Mouse (Mus musculus) thymus, adult 2 months (tissue): ENCODE results near the gene Ankrd52. TPM values are rescaled to one million over a fixed set of nuclear protein-coding genes. Genes with fewer than 3 reads are reported as not detected.

Experiments
- DNase-seq: peaks from one replicate; pipeline ENCODE4 v3.0.0; 2021
- H3K27ac ChIP-seq: fragments of 200-500 bp; 2 replicates; pipeline ENCODE4 v1.5.1; 2012; ENCODE audit warnings: low read length, control low read depth; ENCODE audit not compliant: control insufficient read depth, insufficient read depth
- H3K27me3 ChIP-seq: fragments of 200-500 bp; 2 replicates; pipeline ENCODE4 v1.6.1; 2012; ENCODE audit warnings: mild to moderate bottlenecking, low read length, moderate library complexity, mixed read lengths; ENCODE audit not compliant: control insufficient read depth, insufficient read depth
- H3K36me3 ChIP-seq: fragments of 200-500 bp; 2 replicates; pipeline ENCODE4 v1.6.1; 2012; ENCODE audit warnings: mild to moderate bottlenecking, low read length, moderate library complexity; ENCODE audit not compliant: control insufficient read depth, insufficient read depth
- H3K4me1 ChIP-seq: fragments of 200-500 bp; replicated peaks from 2 replicates; pipeline ENCODE4 v1.6.1; 2012; ENCODE audit warnings: low read length; ENCODE audit not compliant: control insufficient read depth, insufficient read depth
- H3K4me3 ChIP-seq: fragments of 200-500 bp; 2 replicates; pipeline ENCODE4 v1.5.1; 2012; ENCODE audit warnings: mild to moderate bottlenecking, low read length, control low read depth, moderate library complexity; ENCODE audit not compliant: control insufficient read depth, insufficient read depth
- CTCF ChIP-seq: fragments of 200-500 bp; IDR thresholded peaks from 2 replicates; pipeline ENCODE4 v1.5.1; 2012; ENCODE audit warnings: mild to moderate bottlenecking, control low read depth, low read length, moderate library complexity, borderline replicate concordance; ENCODE audit not compliant: control insufficient read depth, poor library complexity, insufficient read depth; ENCODE audit errors: extremely low read depth
- POLR2A ChIP-seq: fragments of 200-500 bp; IDR thresholded peaks from 2 replicates; pipeline ENCODE4 v1.6.1; 2012; ENCODE audit warnings: mild to moderate bottlenecking, low read length, control low read depth, moderate library complexity; ENCODE audit not compliant: control insufficient read depth, poor library complexity, insufficient read depth; ENCODE audit errors: extremely low read depth
- WGBS: fragments of 180-500 bp; shearing (Covaris S2); methylation state at CpG from one replicate; pipeline ENCODE4 v1.1.7; 2018; 5-methylcytosine and 5-hydroxymethylcytosine counted together
- polyA plus RNA-seq: library from polyadenylated mRNA; depleted of rRNA; stranded (reverse); fragments of >200 nt; gene quantifications from 2 replicates; pipeline ENCODE4 v1.2.3, GENCODE M21; 2012; rRNA removed

Gene Ankrd52
- polyA plus RNA-seq, 1 experiment = 71.0 TPM

DNA sequence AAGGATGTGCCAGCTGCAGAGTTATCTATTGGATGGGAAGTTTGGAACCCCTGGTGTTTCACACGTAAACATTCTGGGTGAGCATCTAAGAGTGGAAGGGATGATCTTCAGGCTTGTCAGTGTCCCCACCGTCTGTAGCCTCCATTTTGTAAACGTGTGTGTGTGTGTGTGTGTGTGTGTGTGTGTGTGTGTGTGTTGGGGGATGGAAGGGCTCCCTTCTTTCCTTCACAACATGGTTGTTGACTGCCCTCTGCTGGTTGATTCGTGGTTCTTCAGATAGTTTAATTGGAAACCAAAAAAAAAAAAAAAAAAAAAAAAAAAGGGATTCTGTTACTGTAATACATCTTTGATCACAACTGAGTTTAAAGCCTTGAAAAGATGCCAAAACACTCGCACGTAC is 78.4 kb downstream of the Ankrd52 start:
- TF ChIP-seq POLR2A (no peak), CTCF (no peak)
- H3K27ac ChIP-seq = no peak overlapping the region
- peak; percentile 63 for DNase-seq
- H3K27me3 ChIP-seq = no peaks in the 10 kb centered on the region
- H3K4me3 ChIP-seq = no peak overlapping the region
- H3K36me3 ChIP-seq = no peaks in the 10 kb centered on the region
- WGBS = 5% methylated on average over 6 of the region's 6 CpGs
- peaks cover 5% of the 10 kb centered on the region for H3K4me1 ChIP-seq

DNA sequence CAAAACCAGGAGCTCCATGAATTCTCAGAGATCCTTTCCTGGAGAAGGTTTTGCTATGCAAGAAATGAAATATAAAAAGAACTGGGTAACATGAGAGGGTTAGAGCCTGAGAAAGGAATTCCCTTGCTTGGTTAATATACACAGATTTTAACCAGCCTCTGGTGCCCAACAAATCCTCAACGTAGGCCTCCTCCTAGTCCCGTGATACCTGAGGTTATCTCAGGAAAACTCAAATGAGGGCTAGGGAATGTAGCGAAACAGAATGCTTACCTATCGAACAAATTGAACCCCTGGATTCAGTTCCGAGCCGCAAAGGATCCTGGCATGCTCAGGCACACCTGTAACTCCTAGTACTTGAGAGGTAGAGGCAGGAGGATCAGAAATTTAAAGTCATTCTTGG is 80.8 kb downstream of the Ankrd52 start:
- no peak for TF ChIP-seq CTCF
- TF ChIP-seq POLR2A = no peak
- no peak overlapping the region for H3K27ac ChIP-seq
- H3K4me1 ChIP-seq = peaks cover 14% of the 10 kb centered on the region
- DNase-seq = no peak
- H3K27me3 ChIP-seq = no peaks in the 10 kb centered on the region
- H3K4me3 ChIP-seq = no peak overlapping the region
- WGBS = 93% methylated on average over 6 of the region's 6 CpGs
- peaks cover 11% of the 10 kb centered on the region for H3K36me3 ChIP-seq

Other genes with a start within 250 kb of the Ankrd52 start
- gene Rbms2, start 196.8 kb upstream of the Ankrd52 start, polyA plus RNA-seq = 65.3 and 76.2 TPM in 2 replicates
- gene Gls2, start 182.7 kb upstream of the Ankrd52 start, polyA plus RNA-seq = 1.2 and 6.6 TPM in 2 replicates
- gene Spryd4, start 165.3 kb upstream of the Ankrd52 start, polyA plus RNA-seq = 9.8 and 10.9 TPM in 2 replicates
- gene Mip, start 151.3 kb upstream of the Ankrd52 start, polyA plus RNA-seq = 0.19 and 0.24 TPM in 2 replicates
- gene Timeless, start 145.1 kb upstream of the Ankrd52 start, polyA plus RNA-seq = 21.3 and 29.3 TPM in 2 replicates
- 0.39 and 0.96 TPM in 2 replicates for gene Apon, start 123.0 kb upstream of the Ankrd52 start, polyA plus RNA-seq
- 0.38 and 4.1 TPM in 2 replicates for gene Apof, start 108.4 kb upstream of the Ankrd52 start, polyA plus RNA-seq
- 54.9 and 62.0 TPM in 2 replicates for gene Stat2, start 106.6 kb upstream of the Ankrd52 start, polyA plus RNA-seq
- gene Il23a, start 78.4 kb upstream of the Ankrd52 start, polyA plus RNA-seq = 2.0 and 2.5 TPM in 2 replicates
- 67.5 and 68.4 TPM in 2 replicates for gene Pan2, start 73.8 kb upstream of the Ankrd52 start, polyA plus RNA-seq
- gene Cnpy2, start 54.7 kb upstream of the Ankrd52 start, polyA plus RNA-seq = 34.3 and 41.7 TPM in 2 replicates
- gene Cs, start 39.4 kb upstream of the Ankrd52 start, polyA plus RNA-seq = 215 and 225 TPM in 2 replicates
- gene Coq10a, start 8.1 kb upstream of the Ankrd52 start, polyA plus RNA-seq = 62.9 and 71.7 TPM in 2 replicates
- gene Slc39a5, start 24.1 kb downstream of the Ankrd52 start, polyA plus RNA-seq = 0.53 and 0.65 TPM in 2 replicates
- gene Nabp2, start 34.4 kb downstream of the Ankrd52 start, polyA plus RNA-seq = 18.0 and 20.8 TPM in 2 replicates
- 37.8 and 40.4 TPM in 2 replicates for gene Rnf41, start 34.5 kb downstream of the Ankrd52 start, polyA plus RNA-seq
- 176 and 211 TPM in 2 replicates for gene Smarcc2, start 82.1 kb downstream of the Ankrd52 start, polyA plus RNA-seq
- gene Myl6, start 117.0 kb downstream of the Ankrd52 start, polyA plus RNA-seq = 445 and 566 TPM in 2 replicates
- 2.7 and 3.9 TPM in 2 replicates for gene Myl6b, start 121.6 kb downstream of the Ankrd52 start, polyA plus RNA-seq
- 146 and 155 TPM in 2 replicates for gene Esyt1, start 148.8 kb downstream of the Ankrd52 start, polyA plus RNA-seq
- 25.6 and 27.1 TPM in 2 replicates for gene Zc3h10, start 170.7 kb downstream of the Ankrd52 start, polyA plus RNA-seq
- gene Rpl41, start 172.2 kb downstream of the Ankrd52 start, polyA plus RNA-seq = 1,821 and 2,108 TPM in 2 replicates
- gene Pa2g4, start 188.9 kb downstream of the Ankrd52 start, polyA plus RNA-seq = 46.8 and 52.9 TPM in 2 replicates
- 2.8 and 3.3 TPM in 2 replicates for gene Erbb3, start 212.5 kb downstream of the Ankrd52 start, polyA plus RNA-seq
- 988 and 1,135 TPM in 2 replicates for gene Rps26, start 249.6 kb downstream of the Ankrd52 start, polyA plus RNA-seq